Mouse (Mus musculus) T-cell, adult 66 days (primary cell): Measurements from ENCODE around the gene Mfap1b. TPM values are rescaled to one million over a fixed set of nuclear protein-coding genes. Genes with fewer than 3 reads are reported as not detected.

Experiments
- total RNA-seq, 2 experiments: library from RNA; stranded (reverse); gene quantifications; 3 replicates in 1 of 2; 4 replicates in 1 of 2; pipeline ENCODE4 v1.2.4; 2023

The Mfap1b gene
- total RNA-seq = 10 to 100 TPM; 45.4 to 46.5 TPM

GRCm38 (mm10) chr2:121473301-121474179 is at the start of gene Mfap1b:
Gene Mfap1b, minus strand, starts transcription at chr2:121474067.

GRCm38 (mm10) chr2:121505942-121506882 is 32.3 kb upstream of the Mfap1b start, which contains the start of the genes Mfap1a and Wdr76:
Gene Mfap1a, minus strand, starts transcription at chr2:121506665.
Gene Wdr76, plus strand, starts transcription at chr2:121506723.

GRCm38 (mm10) chr2:121456692-121457642 is 16.9 kb downstream of the Mfap1b start, which contains the start of gene Serinc4:
Gene Serinc4, minus strand, starts transcription at chr2:121456781.

GRCm38 (mm10) chr2:121452990-121453389 is 20.9 kb downstream of the Mfap1b start, which contains the start of gene Hypk:
Gene Hypk, plus strand, starts transcription at chr2:121453290.

GRCm38 (mm10) chr2:121448739-121449535 is 24.9 kb downstream of the Mfap1b start, which contains the start of gene Serf2:
Gene Serf2, plus strand, starts transcription at chr2:121449195.

GRCm38 (mm10) chr2:121444178-121444577 is 29.7 kb downstream of the Mfap1b start, which contains the start of gene Ell3:
Gene Ell3, minus strand, starts transcription at chr2:121444278.

GRCm38 (mm10) chr2:121413387-121414042 is 60.4 kb downstream of the Mfap1b start, which contains the start of the genes Pdia3 and Catsper2:
Gene Pdia3, plus strand, starts transcription at chr2:121413775.
Gene Catsper2, minus strand, starts transcription at chr2:121413792.

Other genes with a start within 250 kb of the Mfap1b start
- gene Trp53bp1, start 202.7 kb downstream of the Mfap1b start, total RNA-seq = 10 to 100 TPM; 74.6 to 88.4 TPM
- under 1 TPM; 0.09 to 0.12 TPM for gene Map1a, start 184.5 kb downstream of the Mfap1b start, total RNA-seq
- gene Ppip5k1, start 118.7 kb downstream of the Mfap1b start, total RNA-seq = 10 to 100 TPM; 15.7 to 22.4 TPM
- gene Ckmt1, start 116.4 kb downstream of the Mfap1b start, total RNA-seq = not detected
- gene Strc, start 86.9 kb downstream of the Mfap1b start, total RNA-seq = under 1 TPM; 0.67 to 0.98 TPM
- gene Pdia3, start 60.3 kb downstream of the Mfap1b start, total RNA-seq = 100 to 1,000 TPM; 169 to 181 TPM
- 1 to 10 TPM; 2.9 to 3.3 TPM for gene Catsper2, start 60.3 kb downstream of the Mfap1b start, total RNA-seq
- not detected for gene Ell3, start 29.8 kb downstream of the Mfap1b start, total RNA-seq
- gene Serf2, start 24.9 kb downstream of the Mfap1b start, total RNA-seq = 100 to 1,000 TPM; 283 to 321 TPM
- gene Hypk, start 20.8 kb downstream of the Mfap1b start, total RNA-seq = 10 to 100 TPM; 45.9 to 47.4 TPM
- gene Serinc4, start 17.3 kb downstream of the Mfap1b start, total RNA-seq = 1 to 10 TPM; 1.7 to 1.9 TPM
- 10 to 100 TPM; 49.5 to 49.6 TPM for gene Mfap1a, start 32.6 kb upstream of the Mfap1b start, total RNA-seq
- 10 to 100 TPM; 18.4 to 20.8 TPM for gene Wdr76, start 32.7 kb upstream of the Mfap1b start, total RNA-seq